Mouse (Mus musculus): ENCODE results near the gene Atxn2l. TPM values are rescaled to one million over a fixed set of nuclear protein-coding genes. Genes with fewer than 3 reads are reported as not detected.

The Atxn2l gene
- polyA plus RNA-seq, 1 experiment from 2014 or later: 49.8 TPM

GRCm38 (mm10) chr7:126482392-126482871, 20.8 kb downstream of the Atxn2l start:
- WGBS: under 1% methylated on average over 18 of the region's 23 CpGs
- Histone ChIP-seq H3K36me3 (ENCODE audit: control insufficient read depth, insufficient read depth, low read length) (no peaks in the 10 kb centered on the region), H3K27ac (replicated peaks; ENCODE audit: low read depth, low read length) (peak overlapping the region; percentile 63), H3K4me1 (ENCODE audit: control insufficient read depth, insufficient read depth, low read length) (no peaks in the 10 kb centered on the region), H3K4me3 (ENCODE audit: low read depth, low read length) (peak overlapping the region; percentile 33), H3K27me3 (replicated peaks; ENCODE audit: control insufficient read depth, insufficient read depth, low read length) (no peaks in the 10 kb centered on the region), H3K9me3 (ENCODE audit: control insufficient read depth, low read length) (no peaks in the 10 kb centered on the region; the same call in 1 of the 2 replicates), H3K4me2 (ENCODE audit: low read depth, low read length) (peak overlapping the region; percentile 67), H3K9ac (ENCODE audit: low read depth, low read length) (peak overlapping the region; percentile 62)
- peak; percentile 94 for DNase-seq (ENCODE audit: low spot score)
- peak; percentile 89 for ATAC-seq (ENCODE audit: low read depth)

DNA sequence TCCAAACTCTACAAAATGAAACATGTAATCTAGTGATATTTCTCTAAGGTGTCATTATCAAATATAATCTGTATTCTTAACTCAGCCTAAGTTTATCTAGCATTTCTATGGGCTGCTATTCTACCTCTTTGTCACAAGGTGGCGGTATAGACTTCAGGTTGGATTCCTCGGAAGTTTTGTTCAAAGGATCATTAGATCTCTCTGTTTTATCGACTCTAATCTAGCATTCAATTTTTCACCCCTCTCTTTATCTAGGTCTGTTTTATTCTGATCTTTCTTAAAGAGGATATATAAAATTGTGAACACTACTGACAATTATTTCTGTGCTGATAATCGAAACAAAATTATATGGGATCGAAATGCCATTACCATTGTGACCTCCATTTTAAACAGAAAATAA, 21.5 kb downstream of the Atxn2l start:
- Histone ChIP-seq H3K9me3 (ENCODE audit: control insufficient read depth, low read length) (no peaks in the 10 kb centered on the region; the same call in 1 of the 2 replicates), H3K27me3 (replicated peaks; ENCODE audit: control insufficient read depth, insufficient read depth, low read length) (no peaks in the 10 kb centered on the region), H3K4me1 (ENCODE audit: control insufficient read depth, insufficient read depth, low read length) (no peaks in the 10 kb centered on the region), H3K36me3 (ENCODE audit: control insufficient read depth, insufficient read depth, low read length) (no peaks in the 10 kb centered on the region), H3K9ac (ENCODE audit: low read depth, low read length) (no peak overlapping the region), H3K4me3 (ENCODE audit: low read depth, low read length) (no peak overlapping the region), H3K4me2 (ENCODE audit: low read depth, low read length) (no peak overlapping the region), H3K27ac (replicated peaks; ENCODE audit: low read depth, low read length) (no peak overlapping the region)
- DNase-seq (ENCODE audit: low spot score) (no peak), ATAC-seq (ENCODE audit: low read depth) (no peak)
- WGBS: 25% methylated on average over 5 of the region's 5 CpGs

- peak within 1 kb of the TSS; percentile 91 for H3K9ac ChIP-seq (ENCODE audit: low read depth, low read length)
- ATAC-seq (ENCODE audit: low read depth) (peak; percentile 94), DNase-seq (ENCODE audit: low spot score) (peak; percentile 97)
- H3K4me1 ChIP-seq (ENCODE audit: control insufficient read depth, insufficient read depth, low read length): peaks cover 10% of the 10 kb centered on the region
- H3K36me3 ChIP-seq (ENCODE audit: control insufficient read depth, insufficient read depth, low read length): peaks cover 29% of the 10 kb centered on the region
- under 1% methylated on average over 33 of the region's 53 CpGs for WGBS
- peak within 1 kb of the TSS; percentile 94 for H3K27ac ChIP-seq (replicated peaks; ENCODE audit: low read depth, low read length)
- peak within 1 kb of the TSS; percentile 65 for H3K4me3 ChIP-seq (ENCODE audit: low read depth, low read length)
- H3K27me3 ChIP-seq (replicated peaks; ENCODE audit: control insufficient read depth, insufficient read depth, low read length): no peaks in the 10 kb centered on the region
- H3K9me3 ChIP-seq (ENCODE audit: control insufficient read depth, low read length): no peaks in the 10 kb centered on the region
- H3K4me2 ChIP-seq (ENCODE audit: low read depth, low read length): peak within 1 kb of the TSS; percentile 89
Measured at GRCm38 (mm10) chr7:126474993-126475581, 28.1 kb downstream of the Atxn2l start, which contains the start of gene Sh2b1. TSS of gene Sh2b1 (minus strand) at chr7:126475424.

DNA sequence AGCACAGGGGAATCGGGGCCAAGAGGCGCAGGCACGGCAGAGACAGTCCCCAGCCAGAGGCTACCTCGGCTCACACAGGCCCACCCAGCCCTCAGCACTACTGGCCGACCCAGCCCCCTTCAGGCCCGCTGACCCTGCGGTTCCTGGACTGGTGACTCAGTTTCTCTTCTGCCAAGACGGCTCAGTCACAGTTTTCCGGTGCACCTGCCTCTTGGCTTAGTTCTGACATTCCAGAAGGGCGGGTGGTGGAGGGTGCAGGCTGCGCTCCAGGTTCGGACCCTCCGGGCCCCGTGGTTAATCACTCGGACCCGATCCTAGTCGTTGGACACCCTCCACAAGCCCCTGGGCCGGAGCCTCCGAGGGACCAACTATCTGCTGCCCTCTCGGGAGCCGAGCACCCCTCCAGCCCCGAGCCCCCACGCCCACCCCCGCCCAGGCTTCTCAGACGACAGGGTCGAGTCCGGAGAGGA, 28.7 kb downstream of the Atxn2l start:
- Histone ChIP-seq H3K9me3 (ENCODE audit: control insufficient read depth, low read length) (no peaks in the 10 kb centered on the region), H3K4me1 (ENCODE audit: control insufficient read depth, insufficient read depth, low read length) (peaks cover 10% of the 10 kb centered on the region), H3K4me2 (ENCODE audit: low read depth, low read length) (peak overlapping the region; percentile 89), H3K36me3 (ENCODE audit: control insufficient read depth, insufficient read depth, low read length) (peaks cover 35% of the 10 kb centered on the region), H3K4me3 (ENCODE audit: low read depth, low read length) (peak overlapping the region; percentile 65), H3K27ac (replicated peaks; ENCODE audit: low read depth, low read length) (peak overlapping the region; percentile 94), H3K27me3 (replicated peaks; ENCODE audit: control insufficient read depth, insufficient read depth, low read length) (no peaks in the 10 kb centered on the region), H3K9ac (ENCODE audit: low read depth, low read length) (peak overlapping the region; percentile 91)
- 1% methylated on average over 19 of the region's 27 CpGs for WGBS
- ATAC-seq (ENCODE audit: low read depth): peak; percentile 27
- DNase-seq (ENCODE audit: low spot score): no peak

GRCm38 (mm10) chr7:126473470-126474086, 29.7 kb downstream of the Atxn2l start:
- Histone ChIP-seq H3K27me3 (replicated peaks; ENCODE audit: control insufficient read depth, insufficient read depth, low read length) (no peaks in the 10 kb centered on the region), H3K9me3 (ENCODE audit: control insufficient read depth, low read length) (no peaks in the 10 kb centered on the region), H3K4me3 (ENCODE audit: low read depth, low read length) (peak overlapping the region; percentile 65), H3K4me2 (ENCODE audit: low read depth, low read length) (peak overlapping the region; percentile 89), H3K36me3 (ENCODE audit: control insufficient read depth, insufficient read depth, low read length) (peaks cover 44% of the 10 kb centered on the region), H3K4me1 (ENCODE audit: control insufficient read depth, insufficient read depth, low read length) (peaks cover 10% of the 10 kb centered on the region), H3K9ac (ENCODE audit: low read depth, low read length) (peak overlapping the region; percentile 91), H3K27ac (replicated peaks; ENCODE audit: low read depth, low read length) (no peak overlapping the region)
- ATAC-seq (ENCODE audit: low read depth) (no peak; the same call in 1 of the 2 replicates), DNase-seq (ENCODE audit: low spot score) (peak; percentile 43)
- 67% methylated on average over 9 of the region's 9 CpGs for WGBS

DNA sequence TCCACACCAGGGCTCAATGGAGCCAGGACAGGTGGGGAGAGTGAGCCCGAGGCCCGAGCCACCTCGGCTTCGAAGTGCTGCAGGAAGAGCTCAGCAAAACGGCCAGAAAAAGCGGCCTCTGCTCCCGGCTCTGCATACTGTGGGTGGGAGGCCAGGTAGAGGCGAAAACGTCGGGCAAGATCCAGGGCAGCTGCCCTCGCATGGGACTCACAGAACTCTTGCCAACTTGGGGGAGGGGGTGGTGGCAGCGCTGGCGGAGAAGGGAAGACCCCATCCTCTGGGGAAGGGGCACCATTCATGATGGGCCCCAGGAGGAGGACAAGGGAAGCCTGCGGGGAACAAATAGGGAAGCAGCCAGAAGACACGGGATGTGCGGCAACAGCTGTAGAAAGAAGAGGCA, 30.5 kb downstream of the Atxn2l start:
- Histone ChIP-seq H3K9ac (ENCODE audit: low read depth, low read length) (no peak overlapping the region), H3K4me2 (ENCODE audit: low read depth, low read length) (no peak overlapping the region), H3K4me1 (ENCODE audit: control insufficient read depth, insufficient read depth, low read length) (peaks cover 10% of the 10 kb centered on the region), H3K9me3 (ENCODE audit: control insufficient read depth, low read length) (no peaks in the 10 kb centered on the region), H3K27ac (replicated peaks; ENCODE audit: low read depth, low read length) (no peak overlapping the region), H3K36me3 (ENCODE audit: control insufficient read depth, insufficient read depth, low read length) (peaks cover 53% of the 10 kb centered on the region), H3K4me3 (ENCODE audit: low read depth, low read length) (no peak overlapping the region), H3K27me3 (replicated peaks; ENCODE audit: control insufficient read depth, insufficient read depth, low read length) (no peaks in the 10 kb centered on the region)
- DNase-seq (ENCODE audit: low spot score) (no peak), ATAC-seq (ENCODE audit: low read depth) (no peak)
- WGBS: 90% methylated on average over 16 of the region's 16 CpGs

- no peak for ATAC-seq (ENCODE audit: low read depth)
- Histone ChIP-seq H3K4me2 (ENCODE audit: low read depth, low read length) (no peak overlapping the region), H3K36me3 (ENCODE audit: control insufficient read depth, insufficient read depth, low read length) (peaks cover 57% of the 10 kb centered on the region), H3K9ac (ENCODE audit: low read depth, low read length) (no peak overlapping the region), H3K27me3 (replicated peaks; ENCODE audit: control insufficient read depth, insufficient read depth, low read length) (no peaks in the 10 kb centered on the region), H3K9me3 (ENCODE audit: control insufficient read depth, low read length) (no peaks in the 10 kb centered on the region), H3K4me1 (ENCODE audit: control insufficient read depth, insufficient read depth, low read length) (peaks cover 10% of the 10 kb centered on the region), H3K4me3 (ENCODE audit: low read depth, low read length) (no peak overlapping the region), H3K27ac (replicated peaks; ENCODE audit: low read depth, low read length) (no peak overlapping the region)
- DNase-seq (ENCODE audit: low spot score): no peak
- WGBS: 88% methylated on average over 13 of the region's 13 CpGs
Measured at GRCm38 (mm10) chr7:126472306-126472705, 30.9 kb downstream of the Atxn2l start.

- H3K9ac ChIP-seq (ENCODE audit: low read depth, low read length): no peak overlapping the region
- 76% methylated on average over 4 of the region's 4 CpGs for WGBS
- no peak overlapping the region for H3K27ac ChIP-seq (replicated peaks; ENCODE audit: low read depth, low read length)
- ATAC-seq (ENCODE audit: low read depth): no peak
- H3K36me3 ChIP-seq (ENCODE audit: control insufficient read depth, insufficient read depth, low read length): peaks cover 61% of the 10 kb centered on the region
- no peak overlapping the region for H3K4me2 ChIP-seq (ENCODE audit: low read depth, low read length)
- no peaks in the 10 kb centered on the region for H3K27me3 ChIP-seq (replicated peaks; ENCODE audit: control insufficient read depth, insufficient read depth, low read length)
- no peak for DNase-seq (ENCODE audit: low spot score)
- no peak overlapping the region for H3K4me3 ChIP-seq (ENCODE audit: low read depth, low read length)
- H3K4me1 ChIP-seq (ENCODE audit: control insufficient read depth, insufficient read depth, low read length): peaks cover 10% of the 10 kb centered on the region
- H3K9me3 ChIP-seq (ENCODE audit: control insufficient read depth, low read length): no peaks in the 10 kb centered on the region
Measured at GRCm38 (mm10) chr7:126471853-126472252, 31.4 kb downstream of the Atxn2l start.

Data from embryonic facial prominence, embryonic 14.5 days (tissue).